Mouse (Mus musculus): ENCODE data around the gene Skiv2l.
"Not testable (repeated sequence)": the region's sequence is repeated elsewhere in the genome, so short reads cannot be mapped to it uniquely, and the experiment has no call there.

Skiv2l gene

DNA sequence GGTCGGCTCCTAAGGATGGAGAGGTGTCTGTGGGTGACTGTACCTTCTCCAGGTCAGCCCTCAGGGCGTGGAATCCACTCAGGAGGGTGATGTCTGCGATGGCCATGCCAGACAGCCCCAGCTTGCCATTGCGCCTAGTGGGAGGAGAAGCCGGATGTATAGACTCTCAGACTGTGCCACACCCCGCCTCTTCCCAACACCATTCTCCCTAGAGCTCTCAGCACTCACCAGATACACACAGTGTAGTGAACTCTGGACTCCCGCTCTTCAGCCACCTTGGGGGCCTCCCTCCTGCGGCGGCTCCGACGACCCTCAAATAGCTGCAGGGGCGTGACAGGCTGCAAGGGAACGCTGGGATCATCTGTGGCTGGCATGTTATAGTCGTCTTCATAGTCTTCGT lies 38.7 kb downstream of the Skiv2l start:
- DNase-seq (ENCODE audit: low spot score) = no peak

- not testable (repeated sequence) for DNase-seq (ENCODE audit: low spot score)
These were observed 39.2 kb downstream of the Skiv2l start for GRCm38 (mm10) chr17:34810811-34811210.

DNA sequence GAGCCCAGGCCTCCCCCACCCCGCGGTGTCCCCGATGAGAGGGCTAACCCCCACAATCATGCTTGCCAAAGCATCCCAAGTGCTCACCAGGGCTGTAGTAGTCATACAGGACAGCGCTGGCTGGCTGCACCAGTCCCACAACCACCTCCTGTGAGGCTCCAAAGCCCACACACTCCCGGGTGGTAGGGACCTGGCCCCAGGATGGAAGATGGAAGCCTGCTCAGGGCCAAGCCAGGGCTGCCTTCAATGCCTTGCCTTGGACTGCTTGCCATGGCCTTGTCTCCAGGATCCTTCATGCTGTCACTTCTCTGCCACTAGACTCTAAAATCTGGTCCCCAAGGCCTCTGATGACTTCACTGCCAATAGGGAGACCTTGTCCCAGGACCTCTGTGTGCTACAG lies 39.6 kb downstream of the Skiv2l start:
- not testable (repeated sequence) for DNase-seq (ENCODE audit: low spot score)

- DNase-seq (ENCODE audit: low spot score) = no peak
These were observed 41.3 kb downstream of the Skiv2l start for GRCm38 (mm10) chr17:34808599-34809205.

DNA sequence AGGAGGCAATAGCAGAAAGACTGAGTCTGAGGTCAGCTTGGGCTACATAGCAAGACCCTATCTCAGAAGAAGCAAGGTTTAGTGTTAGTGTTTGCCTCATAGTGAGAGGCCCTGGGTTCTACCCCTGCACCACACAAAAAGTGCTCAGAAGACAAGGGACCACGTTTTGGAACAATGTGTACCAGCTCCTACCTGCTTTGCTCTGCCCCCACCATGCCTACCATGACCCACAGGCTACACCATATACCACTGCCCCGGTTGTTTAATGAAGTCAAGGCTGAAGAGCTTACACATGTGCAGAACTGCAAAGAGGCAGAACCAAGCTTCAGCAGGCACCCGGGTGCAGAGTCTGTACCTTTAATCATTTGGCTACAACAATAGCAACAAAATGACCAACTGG lies 42.8 kb downstream of the Skiv2l start:
- DNase-seq (ENCODE audit: low spot score) = no peak

GRCm38 (mm10) chr17:34804871-34805562 lies 45.0 kb downstream of the Skiv2l start:
- no peak for DNase-seq (ENCODE audit: low spot score)

GRCm38 (mm10) chr17:34804301-34804700 lies 45.7 kb downstream of the Skiv2l start, which contains the start of gene Cyp21a1:
Gene Cyp21a1 (minus strand): TSS chr17:34804561.
- not testable (repeated sequence) for DNase-seq (ENCODE audit: low spot score)

- DNase-seq (ENCODE audit: low spot score) = not testable (repeated sequence)
These were observed 46.6 kb downstream of the Skiv2l start for GRCm38 (mm10) chr17:34803367-34803766.

- DNase-seq (ENCODE audit: low spot score) = not testable (repeated sequence)
These were observed 47.3 kb downstream of the Skiv2l start for GRCm38 (mm10) chr17:34802756-34803155.

GRCm38 (mm10) chr17:34800781-34801305 lies 49.2 kb downstream of the Skiv2l start:
- not testable (repeated sequence) for DNase-seq (ENCODE audit: low spot score)

DNA sequence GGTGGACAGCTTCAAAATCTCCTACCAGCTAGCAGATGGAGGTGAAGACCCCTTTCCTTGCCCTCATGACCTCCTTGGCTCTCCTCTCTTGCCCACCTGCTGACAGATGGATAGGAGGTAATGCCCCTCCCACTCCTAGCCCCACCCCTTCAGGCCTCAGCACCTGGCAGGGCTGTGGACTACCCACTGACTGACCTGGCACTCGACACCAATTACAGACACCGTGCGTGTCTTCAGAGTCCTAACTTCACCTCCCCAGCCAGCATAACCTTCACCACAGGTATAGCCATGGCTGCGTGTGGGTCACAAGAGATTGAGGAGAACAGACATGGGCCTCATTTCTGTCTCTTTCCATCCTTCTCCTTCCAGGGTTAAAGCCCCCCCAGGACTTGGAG lies 50.5 kb downstream of the Skiv2l start:
- DNase-seq (ENCODE audit: low spot score) = no peak

DNA sequence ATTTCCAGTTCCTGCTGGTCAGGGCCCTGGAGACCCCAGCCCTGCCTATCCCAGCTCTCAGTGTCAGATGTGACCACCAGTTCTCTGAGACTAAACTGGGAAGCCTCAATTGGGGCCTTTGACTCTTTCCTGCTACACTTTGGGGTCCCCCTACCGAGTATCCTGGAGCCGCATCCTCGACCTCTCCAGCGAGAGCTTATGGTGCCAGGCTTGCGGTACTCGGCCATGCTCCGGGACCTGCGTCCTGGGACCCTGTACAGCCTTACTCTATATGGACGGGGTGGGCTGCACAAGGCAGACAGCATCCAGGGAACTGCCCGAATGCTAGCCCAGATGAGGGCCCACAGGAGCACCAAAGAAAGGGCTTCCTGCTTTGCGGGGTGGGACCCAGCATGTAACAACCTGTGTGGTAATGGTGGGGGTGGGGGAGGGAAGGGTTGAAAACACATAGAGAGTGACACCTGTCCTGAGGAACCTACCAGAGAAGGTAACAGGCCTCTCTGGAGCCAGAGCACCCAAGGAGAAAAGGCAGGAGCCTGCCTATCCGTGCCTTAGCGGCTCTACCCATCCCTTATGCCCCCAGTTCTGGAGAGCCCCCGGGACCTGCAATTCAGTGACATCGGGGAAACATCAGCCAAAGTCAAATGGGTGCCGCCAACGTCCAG lies 51.0 kb downstream of the Skiv2l start:
- no peak for DNase-seq (ENCODE audit: low spot score)

DNA sequence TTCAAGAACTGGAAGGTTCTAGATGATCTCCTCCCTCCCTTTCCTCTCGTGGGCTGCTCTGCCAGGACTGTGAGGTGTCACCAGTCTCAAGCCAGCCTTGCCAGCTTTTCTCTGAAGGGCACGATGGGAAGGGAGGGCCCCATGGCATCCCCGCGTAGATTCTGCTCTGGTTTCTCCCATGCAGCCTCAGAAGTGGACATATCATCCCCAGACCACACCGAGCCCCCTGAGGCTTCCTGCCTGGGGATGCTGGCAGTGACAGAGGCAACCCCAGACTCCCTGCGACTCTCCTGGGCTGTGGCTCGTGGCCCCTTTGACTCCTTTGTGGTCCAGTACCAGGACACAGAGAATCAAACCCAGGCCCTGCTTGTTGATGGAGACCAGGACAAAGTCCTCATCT lies 51.9 kb downstream of the Skiv2l start:
- not testable (repeated sequence) for DNase-seq (ENCODE audit: low spot score)

DNA sequence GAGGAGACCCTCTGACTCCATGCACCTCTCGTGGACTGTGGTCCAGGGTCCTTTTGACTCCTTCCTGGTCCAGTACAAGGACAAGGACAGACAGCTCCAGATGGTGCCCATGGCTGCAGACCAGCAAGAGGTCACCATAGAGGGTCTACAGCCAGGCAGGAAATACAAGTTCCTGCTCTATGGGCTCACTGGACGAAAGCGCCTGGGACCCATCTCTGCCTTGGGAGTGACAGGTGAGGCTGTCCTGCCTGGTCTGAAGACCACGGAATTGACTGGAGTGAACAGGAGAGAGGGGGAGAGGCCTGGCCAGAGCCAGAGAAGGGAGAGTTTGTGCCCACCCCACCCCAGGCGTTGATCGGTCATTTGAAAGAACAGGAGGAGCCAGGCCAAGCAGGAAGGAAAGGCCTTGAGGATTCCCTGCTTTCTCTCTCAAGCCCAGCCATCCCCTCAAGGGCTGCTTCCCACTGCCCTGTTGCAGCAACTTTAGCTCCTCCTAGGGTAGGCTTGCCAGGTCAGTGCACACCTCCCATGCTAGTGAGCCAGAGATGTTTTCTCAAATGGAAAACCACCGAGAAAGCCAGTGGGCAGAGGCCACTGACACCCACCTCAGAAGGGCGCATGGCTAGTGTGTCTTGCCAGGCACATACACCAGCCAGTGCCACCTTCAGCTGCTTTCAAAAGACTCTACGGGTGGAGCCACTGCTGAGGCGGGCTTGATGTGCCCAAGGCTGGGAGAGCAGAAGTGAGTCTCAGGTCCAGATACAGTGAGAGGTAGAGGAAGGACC lies 52.6 kb downstream of the Skiv2l start:
- DNase-seq (ENCODE audit: low spot score) = not testable (repeated sequence)

GRCm38 (mm10) chr17:34796311-34797140 lies 53.5 kb downstream of the Skiv2l start:
- no peak for DNase-seq (ENCODE audit: low spot score)

- peak; percentile 5 for DNase-seq (ENCODE audit: low spot score)
These were observed 54.4 kb downstream of the Skiv2l start for GRCm38 (mm10) chr17:34795633-34796032.

- no peak for DNase-seq (ENCODE audit: low spot score)
These were observed 55.0 kb downstream of the Skiv2l start for GRCm38 (mm10) chr17:34795016-34795415.

All from T-cell, adult 2 months (primary cell).